Mouse (Mus musculus): ENCODE data around the gene Arhgap31. TPM values are rescaled to one million over a fixed set of nuclear protein-coding genes. Genes with fewer than 3 reads are reported as not detected.
"Not testable (repeated sequence)": the region's sequence is repeated elsewhere in the genome, so short reads cannot be mapped to it uniquely, and the experiment has no call there.

The Arhgap31 gene
- polyA plus RNA-seq, 1 experiment from 2014 or later = 19.9 TPM

- Histone ChIP-seq H3K4me2 (no peak overlapping the region), H3K4me3 (no peak overlapping the region), H3K27ac (no peak overlapping the region), H3K9me3 (no peaks in the 10 kb centered on the region), H3K27me3 (no peaks in the 10 kb centered on the region), H3K9ac (no peak overlapping the region), H3K36me3 (no peaks in the 10 kb centered on the region), H3K4me1 (peaks cover 16% of the 10 kb centered on the region)
- WGBS = 76% methylated on average over 8 of the region's 8 CpGs
- no peak for ATAC-seq (ENCODE audit: borderline replicate concordance, extremely low read depth, low FRiP score, low TSS enrichment)
Measured at GRCm38 (mm10) chr16:38678853-38679252, 34.2 kb downstream of the Arhgap31 start.

DNA sequence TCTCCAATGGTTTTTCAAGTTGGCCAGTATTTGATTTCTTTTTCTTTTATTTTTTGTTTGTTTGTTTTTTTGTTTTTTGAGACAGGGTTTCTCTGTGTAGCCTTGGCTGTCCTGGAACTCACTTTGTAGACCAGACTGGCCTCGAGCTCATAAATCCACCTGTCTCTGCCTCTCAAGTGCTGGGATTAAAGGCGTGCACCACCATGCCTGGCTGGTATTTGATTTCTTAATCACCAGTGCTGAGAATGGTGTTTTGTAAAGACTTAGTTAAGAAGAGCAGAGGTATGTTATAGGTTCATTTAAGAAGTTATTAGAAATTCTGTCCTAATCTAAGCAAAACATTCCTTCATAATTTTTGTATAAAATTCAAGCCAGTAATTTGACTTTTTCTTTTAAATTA is 35.1 kb downstream of the Arhgap31 start:
- H3K27ac ChIP-seq; H3K36me3 ChIP-seq; H3K9me3 ChIP-seq; ATAC-seq (ENCODE audit: borderline replicate concordance, extremely low read depth, low FRiP score, low TSS enrichment); H3K4me3 ChIP-seq; H3K9ac ChIP-seq; H3K4me2 ChIP-seq; H3K27me3 ChIP-seq: not testable (repeated sequence)
- WGBS = 73% methylated on average over 2 of the region's 2 CpGs
- H3K4me1 ChIP-seq = peaks cover 20% of the 10 kb centered on the region

DNA sequence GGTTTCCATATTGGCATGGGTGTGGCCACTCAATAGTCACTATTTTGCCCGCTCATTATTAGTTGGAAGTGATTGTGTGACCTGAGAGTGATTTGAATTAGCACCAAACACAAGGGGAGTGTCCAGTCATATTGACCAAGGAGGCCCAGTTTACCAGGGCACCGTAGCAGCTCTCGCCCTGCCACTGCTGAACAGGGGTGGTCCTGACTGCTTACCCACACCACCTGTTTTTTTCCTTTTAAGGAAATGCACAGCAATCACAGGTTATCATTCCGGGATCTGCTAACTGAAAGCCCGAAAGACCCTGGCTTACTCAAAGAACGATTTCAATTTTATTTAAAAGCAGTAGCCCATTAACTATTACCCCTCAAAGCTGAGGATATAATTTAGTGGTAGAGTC is 35.9 kb downstream of the Arhgap31 start:
- Histone ChIP-seq H3K9ac (no peak overlapping the region), H3K27ac (no peak overlapping the region), H3K9me3 (no peaks in the 10 kb centered on the region), H3K4me2 (no peak overlapping the region), H3K36me3 (no peaks in the 10 kb centered on the region), H3K4me3 (no peak overlapping the region), H3K4me1 (peaks cover 27% of the 10 kb centered on the region), H3K27me3 (no peaks in the 10 kb centered on the region)
- no peak for ATAC-seq (ENCODE audit: borderline replicate concordance, extremely low read depth, low FRiP score, low TSS enrichment)
- WGBS = 85% methylated on average over 6 of the region's 6 CpGs

- H3K4me1 ChIP-seq = peaks cover 29% of the 10 kb centered on the region
- no peak for ATAC-seq (ENCODE audit: borderline replicate concordance, extremely low read depth, low FRiP score, low TSS enrichment)
- no peak overlapping the region for H3K4me3 ChIP-seq
- no peak overlapping the region for H3K9ac ChIP-seq
- no peaks in the 10 kb centered on the region for H3K27me3 ChIP-seq
- no peak overlapping the region for H3K4me2 ChIP-seq
- H3K27ac ChIP-seq = no peak overlapping the region
- 90% methylated on average over 4 of the region's 4 CpGs for WGBS
- no peaks in the 10 kb centered on the region for H3K36me3 ChIP-seq
- H3K9me3 ChIP-seq = no peaks in the 10 kb centered on the region
Measured at GRCm38 (mm10) chr16:38676647-38677046, 36.4 kb downstream of the Arhgap31 start.

DNA sequence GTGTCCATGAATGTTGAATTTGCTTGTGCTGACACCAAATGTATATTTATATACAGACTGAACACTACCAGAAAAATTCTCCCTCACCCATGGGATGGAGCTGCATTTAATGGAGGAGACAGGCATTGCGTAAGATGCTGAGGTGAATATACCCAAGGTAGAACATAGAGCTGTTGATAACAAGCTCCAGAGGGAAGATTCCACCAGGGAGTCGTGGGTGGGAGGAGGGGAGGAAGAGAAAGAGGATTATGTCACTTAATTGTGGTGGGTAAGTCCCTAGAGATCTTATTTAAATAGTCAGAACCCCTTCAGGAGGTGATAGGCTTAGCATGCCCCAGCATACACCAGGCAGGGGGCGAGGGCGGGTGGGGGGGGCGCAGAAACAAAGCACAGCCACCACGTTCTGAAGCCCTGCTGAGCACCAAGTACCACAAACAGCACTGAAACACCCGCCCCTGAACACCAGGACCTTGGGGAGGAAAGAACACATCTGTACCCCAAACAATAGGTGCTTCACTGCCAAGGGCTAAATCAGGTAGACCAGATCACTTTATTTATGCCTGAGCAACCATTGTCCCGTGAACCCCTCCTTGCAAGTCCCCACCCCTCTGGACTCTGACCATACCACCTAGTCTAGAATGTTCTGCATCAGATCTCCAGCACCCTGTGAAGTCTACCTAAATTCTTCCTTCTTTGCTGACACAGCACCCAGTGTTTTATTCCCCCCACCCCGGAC is 37.3 kb downstream of the Arhgap31 start:
- no peak for ATAC-seq (ENCODE audit: borderline replicate concordance, extremely low read depth, low FRiP score, low TSS enrichment)
- no peaks in the 10 kb centered on the region for H3K36me3 ChIP-seq
- H3K9me3 ChIP-seq = no peaks in the 10 kb centered on the region

GRCm38 (mm10) chr16:38674891-38675290 is 38.2 kb downstream of the Arhgap31 start:
- no peaks in the 10 kb centered on the region for H3K36me3 ChIP-seq
- no peaks in the 10 kb centered on the region for H3K27me3 ChIP-seq
- no peak overlapping the region for H3K9ac ChIP-seq
- 80% methylated on average over 11 of the region's 11 CpGs for WGBS
- peaks cover 22% of the 10 kb centered on the region for H3K4me1 ChIP-seq
- ATAC-seq (ENCODE audit: borderline replicate concordance, extremely low read depth, low FRiP score, low TSS enrichment) = no peak
- no peak overlapping the region for H3K4me3 ChIP-seq
- H3K4me2 ChIP-seq = no peak overlapping the region
- no peak overlapping the region for H3K27ac ChIP-seq
- H3K9me3 ChIP-seq = no peaks in the 10 kb centered on the region

More for the DNA sequence above, 37.3 kb downstream of the Arhgap31 start:
- Histone ChIP-seq H3K4me3 (no peak overlapping the region), H3K4me2 (no peak overlapping the region), H3K27me3 (no peaks in the 10 kb centered on the region), H3K27ac (no peak overlapping the region), H3K9ac (no peak overlapping the region), H3K4me1 (peaks cover 29% of the 10 kb centered on the region)
- 67% methylated on average over 9 of the region's 9 CpGs for WGBS

DNA sequence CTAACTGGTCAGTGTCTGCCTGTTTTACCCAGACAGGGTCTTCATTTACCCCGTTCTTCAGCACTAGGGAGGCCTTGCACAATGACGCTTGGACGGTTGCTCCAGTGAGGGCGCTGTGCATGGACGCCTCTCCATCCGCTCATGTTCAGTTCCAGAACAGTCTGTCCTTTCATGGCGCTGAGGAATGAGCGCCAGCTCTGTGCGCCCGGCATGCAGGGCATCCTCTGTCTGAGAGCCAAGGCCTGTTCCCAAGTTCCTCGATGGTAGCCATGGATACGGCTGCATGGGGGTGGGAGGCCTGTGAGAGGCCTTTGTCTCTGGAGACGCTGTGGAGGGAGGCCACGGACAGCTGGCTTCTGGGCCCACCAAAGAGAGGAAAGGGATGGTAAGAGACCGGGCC is 39.6 kb downstream of the Arhgap31 start:
- H3K27ac ChIP-seq = no peak overlapping the region
- H3K4me3 ChIP-seq = no peak overlapping the region
- peaks cover 25% of the 10 kb centered on the region for H3K4me1 ChIP-seq
- H3K27me3 ChIP-seq = no peaks in the 10 kb centered on the region
- WGBS = 77% methylated on average over 15 of the region's 15 CpGs
- H3K9ac ChIP-seq = no peak overlapping the region
- H3K36me3 ChIP-seq = no peaks in the 10 kb centered on the region
- H3K9me3 ChIP-seq = no peaks in the 10 kb centered on the region
- ATAC-seq (ENCODE audit: borderline replicate concordance, extremely low read depth, low FRiP score, low TSS enrichment) = 0 out of 2 replicates have a peak, but pooled peaks have one; percentile 12
- no peak overlapping the region for H3K4me2 ChIP-seq

- 71% methylated on average over 7 of the region's 7 CpGs for WGBS
- Histone ChIP-seq H3K4me2 (no peak overlapping the region), H3K4me3 (no peak overlapping the region), H3K27ac (no peak overlapping the region), H3K27me3 (no peaks in the 10 kb centered on the region), H3K9me3 (no peaks in the 10 kb centered on the region), H3K36me3 (no peaks in the 10 kb centered on the region), H3K4me1 (peaks cover 26% of the 10 kb centered on the region), H3K9ac (no peak overlapping the region)
- ATAC-seq (ENCODE audit: borderline replicate concordance, extremely low read depth, low FRiP score, low TSS enrichment) = no peak
Measured at GRCm38 (mm10) chr16:38672947-38673346, 40.1 kb downstream of the Arhgap31 start.

DNA sequence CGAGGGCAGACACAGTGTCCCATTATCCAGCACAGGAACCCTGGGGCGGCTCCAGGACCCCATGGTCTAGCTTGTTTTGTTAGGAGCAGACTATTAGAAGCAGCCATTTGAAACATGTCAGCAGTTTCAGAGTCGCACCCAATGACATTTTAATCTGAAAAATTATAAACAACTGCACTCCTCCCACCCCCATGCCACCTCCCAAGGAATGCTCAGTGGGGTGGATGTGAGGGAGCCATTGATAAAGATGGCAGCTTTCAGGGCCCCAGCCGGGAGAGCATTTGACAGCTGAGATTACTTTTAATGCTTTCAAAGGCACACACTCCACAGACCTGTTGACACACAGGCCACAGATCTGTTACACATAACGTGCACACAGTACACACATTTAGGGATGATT is 40.7 kb downstream of the Arhgap31 start:
- no peak overlapping the region for H3K4me3 ChIP-seq
- WGBS = 25% methylated on average over 5 of the region's 5 CpGs
- no peaks in the 10 kb centered on the region for H3K9me3 ChIP-seq
- no peak overlapping the region for H3K27ac ChIP-seq
- peaks cover 26% of the 10 kb centered on the region for H3K4me1 ChIP-seq
- no peaks in the 10 kb centered on the region for H3K27me3 ChIP-seq
- no peak overlapping the region for H3K4me2 ChIP-seq
- H3K36me3 ChIP-seq = no peaks in the 10 kb centered on the region
- ATAC-seq (ENCODE audit: borderline replicate concordance, extremely low read depth, low FRiP score, low TSS enrichment) = peak; percentile 50; the same call in 1 of the 2 replicates
- no peak overlapping the region for H3K9ac ChIP-seq

DNA sequence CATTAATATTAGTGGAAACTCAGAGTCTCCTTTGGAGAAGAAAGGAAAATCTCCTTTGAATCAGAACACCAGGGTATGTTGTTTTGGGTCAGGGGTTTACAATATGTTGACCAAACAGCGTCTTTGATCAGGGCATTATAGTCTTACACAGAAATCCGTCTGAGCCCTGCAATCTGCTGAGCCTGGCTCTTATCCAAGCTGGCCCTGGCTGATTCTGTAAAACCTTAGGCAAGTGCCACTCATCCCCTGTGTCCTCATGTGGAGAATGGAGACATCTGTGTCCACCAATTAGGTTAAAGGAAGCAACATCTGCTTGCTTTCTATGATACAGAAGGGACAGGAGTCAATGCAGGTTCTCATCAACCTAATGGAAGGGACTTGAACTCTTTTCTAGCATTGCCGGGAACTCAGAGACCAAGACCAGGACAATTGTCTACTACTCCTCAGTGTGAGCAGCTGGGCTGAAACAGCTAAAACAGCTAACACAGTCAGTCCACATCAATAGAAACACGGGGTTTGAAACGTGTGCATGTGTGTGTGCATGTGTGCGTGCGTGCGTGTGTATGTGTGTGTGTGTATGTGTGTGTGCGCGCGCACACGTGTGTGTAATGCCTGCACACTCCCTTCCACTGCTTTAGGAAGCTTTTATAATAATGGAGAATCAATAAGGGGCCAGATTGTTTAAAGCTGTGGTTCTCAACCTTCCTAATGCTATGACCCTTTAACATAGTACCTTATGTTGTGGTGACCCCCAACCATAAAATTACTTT is 42.3 kb downstream of the Arhgap31 start:
- no peak overlapping the region for H3K4me3 ChIP-seq
- no peak overlapping the region for H3K9ac ChIP-seq
- no peak overlapping the region for H3K4me2 ChIP-seq
- H3K9me3 ChIP-seq = no peaks in the 10 kb centered on the region
- H3K27ac ChIP-seq = no peak overlapping the region
- H3K4me1 ChIP-seq = peaks cover 26% of the 10 kb centered on the region
- ATAC-seq (ENCODE audit: borderline replicate concordance, extremely low read depth, low FRiP score, low TSS enrichment) = no peak
- H3K27me3 ChIP-seq = no peaks in the 10 kb centered on the region
- 91% methylated on average over 12 of the region's 12 CpGs for WGBS
- no peaks in the 10 kb centered on the region for H3K36me3 ChIP-seq

GRCm38 (mm10) chr16:38668871-38669675 is 44.0 kb downstream of the Arhgap31 start:
- peaks cover 29% of the 10 kb centered on the region for H3K4me1 ChIP-seq
- no peak overlapping the region for H3K4me3 ChIP-seq
- no peaks in the 10 kb centered on the region for H3K9me3 ChIP-seq
- no peak for ATAC-seq (ENCODE audit: borderline replicate concordance, extremely low read depth, low FRiP score, low TSS enrichment)
- no peaks in the 10 kb centered on the region for H3K27me3 ChIP-seq
- no peak overlapping the region for H3K9ac ChIP-seq
- no peak overlapping the region for H3K27ac ChIP-seq
- H3K36me3 ChIP-seq = no peaks in the 10 kb centered on the region
- 81% methylated on average over 8 of the region's 8 CpGs for WGBS
- no peak overlapping the region for H3K4me2 ChIP-seq
